Mouse (Mus musculus): Measurements from ENCODE around the gene Prim2.

The Prim2 gene

DNA sequence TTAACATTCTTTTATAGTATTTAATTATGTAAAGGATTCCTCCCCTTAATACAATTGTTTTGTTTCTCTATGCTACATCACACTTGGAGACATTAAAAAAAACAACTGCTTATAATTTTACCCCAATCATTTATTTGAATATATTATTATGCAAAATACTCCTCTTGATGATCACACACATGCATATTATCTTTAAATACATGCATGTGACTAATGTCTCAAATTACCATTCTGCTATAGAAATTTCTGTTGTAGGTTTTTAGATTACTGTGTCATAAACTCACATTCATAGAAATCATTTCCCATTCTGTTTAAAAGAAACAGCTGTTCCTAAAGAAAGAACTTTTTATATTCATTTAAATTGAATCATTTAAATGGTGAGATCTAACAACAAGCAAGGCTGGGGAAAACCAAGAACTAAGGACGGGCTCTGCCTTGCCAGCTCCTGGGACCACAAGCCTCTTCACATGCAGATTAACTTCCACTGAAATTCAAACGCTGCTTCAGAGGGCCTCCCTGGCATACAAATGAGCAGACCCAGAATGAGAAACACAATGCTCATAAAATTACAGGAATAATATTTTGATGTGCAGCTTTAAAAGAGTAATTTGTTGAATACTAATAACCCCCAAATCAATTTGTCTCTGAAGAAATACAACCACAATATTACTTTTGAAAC is 174.9 kb downstream of the Prim2 start:
- in situ Hi-C loops (cut with MboI, MseI), result no loop called here

DNA sequence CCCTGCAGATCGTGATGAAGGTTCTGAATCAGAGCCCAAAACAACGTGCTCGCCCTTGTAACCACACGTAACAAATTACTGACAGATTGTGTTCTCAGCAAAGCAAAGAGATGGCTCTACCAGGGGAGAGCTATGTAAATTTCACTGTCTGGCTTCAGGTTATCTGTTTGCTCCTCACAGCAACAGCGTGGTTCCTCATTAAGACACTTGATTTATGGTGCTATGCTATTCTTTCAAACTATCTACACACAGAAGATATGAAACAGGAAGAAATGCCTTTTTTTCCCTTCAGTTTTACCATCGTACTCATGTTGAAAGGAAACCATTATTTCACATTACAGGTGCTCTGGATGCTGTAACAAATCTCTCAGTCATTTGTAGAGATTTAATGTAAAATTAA is 179.4 kb downstream of the Prim2 start:
- in situ Hi-C loops (cut with MboI, MseI), result no loop called here

DNA sequence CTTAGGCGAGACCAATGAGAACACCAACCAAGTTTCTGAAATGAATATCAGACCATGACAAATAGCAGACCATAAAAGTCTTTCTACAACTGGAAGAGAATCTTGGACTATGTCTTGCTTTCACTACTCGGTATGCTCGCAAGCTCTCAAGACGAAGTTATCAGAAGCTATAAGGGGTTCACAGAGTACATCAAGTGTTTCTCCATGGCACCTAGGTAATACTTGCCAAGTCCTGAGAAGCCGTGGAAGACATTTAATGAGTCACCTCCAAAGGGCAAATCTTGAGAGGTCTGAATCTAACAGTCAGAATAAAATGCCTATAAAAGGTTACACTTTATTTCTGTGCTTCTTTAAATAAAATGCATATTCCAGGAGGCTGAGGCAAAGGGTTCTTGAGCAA is 181.2 kb downstream of the Prim2 start:
- in situ Hi-C loops (cut with MboI, MseI), result no loop called here

DNA sequence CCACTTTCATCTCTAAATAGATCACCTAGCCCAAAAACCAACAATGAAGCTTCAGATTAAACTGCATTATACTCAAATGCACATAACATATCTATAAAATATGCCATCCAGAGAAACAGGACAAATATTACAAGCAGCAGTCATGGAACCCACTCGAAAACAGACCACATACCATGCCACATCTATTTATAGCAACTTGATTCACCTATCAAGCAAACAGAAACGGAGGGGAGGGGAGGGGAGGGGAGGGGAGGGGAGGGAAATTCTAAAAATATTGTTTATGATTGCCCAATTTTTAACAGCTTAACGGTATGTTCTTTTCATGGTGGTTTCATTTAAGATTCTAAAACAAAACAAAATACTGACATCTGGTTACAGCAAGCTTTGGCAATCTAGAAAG is 185.8 kb downstream of the Prim2 start:
- in situ Hi-C loops (cut with MboI, MseI), result no loop called here

DNA sequence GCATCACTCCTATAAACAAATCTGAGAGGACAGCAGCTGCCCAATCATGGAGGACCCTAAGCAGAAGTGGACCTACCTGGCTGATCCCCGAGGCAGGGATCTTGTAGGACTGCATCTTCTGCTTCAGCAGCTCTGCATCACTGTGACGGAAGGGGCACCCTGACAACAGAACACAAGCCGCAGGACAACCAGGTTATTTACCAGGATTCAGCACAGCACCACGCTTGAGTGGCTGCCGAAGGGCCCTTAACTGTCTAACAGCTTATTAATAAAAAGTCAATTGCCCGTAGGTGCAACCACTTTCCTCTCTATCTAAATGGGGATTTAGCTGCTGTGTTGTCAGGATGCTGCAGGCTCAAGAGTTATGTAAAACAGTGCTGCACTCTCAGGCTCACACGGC is 189.2 kb downstream of the Prim2 start:
- in situ Hi-C loops (cut with MboI, MseI), result no loop called here

DNA sequence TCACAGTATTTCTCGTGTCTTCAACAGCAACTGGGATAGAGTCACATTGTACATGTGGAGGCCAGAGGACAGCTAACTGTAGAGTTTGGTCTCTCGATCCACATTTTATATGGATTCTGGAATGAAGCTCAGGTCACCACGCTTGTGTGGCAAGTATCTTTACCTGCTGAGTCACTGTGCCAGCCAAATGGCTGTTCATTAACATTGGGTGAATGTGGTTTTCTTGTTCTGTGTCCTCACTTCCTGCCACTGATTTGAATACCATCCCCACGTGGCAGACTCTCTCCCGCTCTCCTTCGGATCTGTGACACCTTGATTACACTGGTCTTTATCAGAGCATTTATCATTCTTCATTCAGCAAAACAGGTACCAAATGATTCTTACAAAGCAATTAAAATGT is 198.5 kb downstream of the Prim2 start:
- in situ Hi-C loops (cut with MboI, MseI), result no loop called here

DNA sequence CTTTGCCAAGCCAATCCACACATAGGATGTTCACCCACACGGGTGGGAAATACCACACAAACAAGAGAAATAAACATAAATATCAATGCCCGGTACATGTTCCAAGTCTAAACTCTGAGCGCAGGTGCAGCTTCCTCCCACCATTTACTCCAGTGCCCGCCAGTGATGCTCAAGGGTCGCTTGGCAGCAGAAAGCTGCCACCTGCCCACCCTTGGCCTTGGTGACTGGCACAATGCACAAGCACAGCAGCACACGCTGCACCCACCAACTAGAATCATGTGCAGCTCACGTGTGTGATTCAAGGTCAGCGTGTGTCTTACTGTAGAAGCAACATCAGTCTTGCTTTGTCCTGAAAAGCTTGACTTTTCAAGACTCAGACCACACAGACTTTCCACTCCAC is 199.4 kb downstream of the Prim2 start:
- in situ Hi-C loops (cut with MboI, MseI), result no loop called here

DNA sequence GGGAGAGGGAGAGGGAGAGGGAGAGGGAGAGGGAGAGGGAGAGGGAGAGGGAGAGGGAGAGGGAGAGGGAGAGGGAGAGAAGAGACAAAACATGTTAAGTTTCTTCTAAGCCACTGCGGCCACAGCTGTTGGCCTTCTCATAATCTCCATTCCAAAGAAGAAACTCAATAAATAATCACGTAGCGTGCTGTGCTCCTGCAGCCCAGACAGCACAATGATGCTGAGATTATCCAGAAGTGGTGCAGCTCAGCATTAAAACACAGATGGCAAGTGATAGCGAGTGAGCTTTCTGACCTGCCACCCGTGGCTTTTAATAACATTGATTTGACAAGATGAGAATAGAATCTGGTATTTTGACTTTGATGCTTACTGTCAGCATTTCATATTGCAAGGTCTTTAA is 205.4 kb downstream of the Prim2 start:
- in situ Hi-C loops (cut with MboI, MseI), result no loop called here

DNA sequence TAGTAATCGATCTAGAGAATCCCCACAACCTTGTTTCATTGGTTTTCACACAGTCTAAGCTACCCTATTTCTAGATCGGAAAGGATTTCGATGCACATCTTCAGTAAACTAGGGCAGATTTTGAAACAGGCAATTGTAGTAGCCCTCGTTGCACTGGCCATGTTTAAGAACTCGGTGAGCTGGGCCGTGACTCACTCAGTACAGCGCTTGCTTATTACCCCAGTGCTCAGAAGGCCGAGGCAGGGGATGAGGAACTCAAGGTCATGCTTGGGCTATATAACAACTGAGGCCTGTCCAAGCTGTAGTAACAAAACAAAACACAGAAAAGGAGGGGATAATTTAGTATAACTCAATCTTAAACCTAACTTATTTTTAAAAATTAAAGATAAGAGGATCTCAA is 208.9 kb downstream of the Prim2 start:
- in situ Hi-C loops (cut with MboI, MseI), result no loop called here

DNA sequence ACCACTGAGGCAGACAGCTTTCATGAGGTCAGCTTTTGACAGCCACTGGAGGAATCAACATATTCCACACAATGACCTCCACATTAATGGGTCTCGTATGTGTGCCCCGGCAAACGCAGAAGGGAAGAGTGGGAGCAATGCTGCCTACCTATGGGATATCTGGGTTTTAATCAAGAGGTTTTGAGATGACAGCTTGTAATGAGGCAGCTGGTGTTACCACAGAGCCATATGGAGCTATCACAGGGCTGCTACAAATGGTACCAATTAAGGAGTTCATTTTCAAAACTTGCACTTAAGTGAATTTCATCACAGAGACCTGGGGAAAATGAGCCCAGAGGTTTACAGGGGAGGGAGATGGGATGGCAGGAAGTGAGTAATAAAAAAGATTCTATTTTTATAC is 209.3 kb downstream of the Prim2 start:
- in situ Hi-C loops (cut with MboI, MseI), result no loop called here

DNA sequence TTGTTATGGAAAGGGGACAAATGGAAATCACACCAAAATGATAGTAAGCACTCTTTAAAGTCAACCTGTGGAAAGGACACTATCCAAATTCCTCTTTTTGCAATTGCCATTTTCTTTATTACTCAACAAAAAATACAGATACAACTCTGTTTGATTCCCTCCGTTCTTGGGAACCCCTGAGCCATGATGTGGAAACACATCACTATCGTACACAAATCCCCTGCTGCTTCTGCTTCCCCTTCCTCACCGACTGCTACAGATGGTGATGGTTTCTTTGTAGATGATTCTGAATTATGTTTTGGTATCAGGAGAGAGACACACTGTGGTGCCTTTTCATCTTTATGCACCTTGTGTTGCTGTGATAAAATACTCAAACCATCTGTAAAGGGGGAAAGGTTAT is 210.6 kb downstream of the Prim2 start:
- in situ Hi-C loops (cut with MboI, MseI), result no loop called here

DNA sequence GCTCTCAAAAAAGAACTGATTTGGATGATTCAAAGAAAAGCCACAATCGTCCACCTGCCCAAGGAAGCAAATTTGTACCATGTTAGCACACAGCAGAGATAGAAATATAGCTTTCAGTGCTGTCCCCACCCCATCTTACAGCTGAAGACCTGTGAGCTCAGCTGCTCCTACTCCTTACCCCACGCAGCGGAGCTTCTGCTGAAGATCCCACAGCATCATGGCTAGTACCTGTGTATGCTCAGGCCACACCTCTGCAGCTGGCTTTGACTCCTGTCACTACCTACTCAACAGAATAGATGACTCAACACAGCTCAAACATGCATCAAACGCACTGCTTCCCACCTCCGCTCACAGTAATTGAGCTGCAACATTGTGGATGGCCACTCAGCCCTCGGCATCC is 215.3 kb downstream of the Prim2 start:
- in situ Hi-C loops (cut with MboI, MseI), result no loop called here

DNA sequence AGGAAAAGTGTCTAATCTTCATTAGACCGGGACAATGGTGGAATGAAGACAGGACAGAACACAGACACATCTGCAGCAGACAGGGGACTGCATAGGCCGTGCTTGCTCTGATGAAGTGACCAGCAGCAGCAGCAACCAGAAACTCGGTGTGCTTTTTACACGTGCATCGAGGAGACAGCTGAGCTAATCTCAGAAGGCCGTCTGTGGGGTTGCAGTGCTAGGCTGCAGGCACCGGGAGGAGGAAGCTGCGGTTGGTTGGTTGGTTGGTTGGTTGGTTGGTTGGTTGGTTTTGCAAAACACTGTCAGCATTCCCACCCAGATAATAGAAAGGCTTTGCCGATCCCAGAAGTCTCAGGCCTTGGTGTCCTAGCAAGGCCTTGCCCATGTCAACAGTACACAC is 216.3 kb downstream of the Prim2 start:
- in situ Hi-C loops (cut with MboI, MseI), result no loop called here

DNA sequence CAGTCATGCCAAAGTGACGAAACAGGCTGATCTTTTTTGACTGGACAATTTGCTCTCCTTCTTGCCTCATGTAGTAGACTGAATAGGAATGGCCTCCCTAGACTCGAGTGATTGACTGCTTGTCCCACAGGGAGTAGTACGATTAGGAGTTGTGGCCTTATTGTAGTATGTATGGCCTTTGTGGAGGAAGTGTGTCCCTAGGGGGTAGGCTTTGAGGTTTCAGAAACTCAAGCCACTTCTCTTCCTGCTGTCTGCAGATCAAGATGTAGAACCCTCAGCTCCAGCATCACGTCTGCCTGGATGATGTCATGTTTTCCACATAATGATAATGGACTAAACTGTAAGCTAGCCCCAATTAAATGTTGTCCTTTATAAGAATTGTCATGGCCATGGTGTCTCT is 222.4 kb downstream of the Prim2 start:
- in situ Hi-C loops (cut with MboI, MseI), result no loop called here

DNA sequence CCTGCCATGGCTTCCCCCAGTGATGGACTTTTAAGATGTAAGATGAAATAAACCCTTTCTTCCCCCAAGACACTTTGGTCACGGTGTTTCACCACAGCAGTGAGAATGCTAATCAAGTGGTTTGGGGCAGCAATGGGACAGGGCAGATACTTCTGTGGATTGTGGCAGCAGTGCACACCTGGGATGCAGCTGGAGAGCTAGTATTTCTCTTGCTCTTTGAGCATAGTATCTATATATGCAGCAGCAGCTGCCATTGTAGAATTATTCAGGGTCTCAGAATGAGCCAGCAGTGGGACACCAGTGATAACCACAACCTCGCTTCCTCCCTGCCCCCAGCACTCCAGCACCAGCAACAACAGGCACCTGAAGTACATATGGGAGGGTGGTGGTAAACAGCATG is 233.4 kb downstream of the Prim2 start:
- in situ Hi-C loops (cut with MboI, MseI), result loop anchor here (10.0 kb wide), 1 partner anchor 1931 kb away; no protein-coding TSS in a partner anchor
